Mouse (Mus musculus) bone marrow macrophage, adult 2 months (primary cell): ENCODE data around the gene Cldn34b2.

ENCODE experiments used
- CTCF ChIP-seq: IDR thresholded peaks from 2 replicates; pipeline ENCODE4 v1.5.1; 2012; ENCODE audit warnings: low read depth, mild to moderate bottlenecking, low read length, moderate library complexity
- POLR2A ChIP-seq: IDR thresholded peaks from 2 replicates; pipeline ENCODE4 v1.6.1; 2012; ENCODE audit warnings: mild to moderate bottlenecking, low read depth, low read length, borderline replicate concordance

DNA sequence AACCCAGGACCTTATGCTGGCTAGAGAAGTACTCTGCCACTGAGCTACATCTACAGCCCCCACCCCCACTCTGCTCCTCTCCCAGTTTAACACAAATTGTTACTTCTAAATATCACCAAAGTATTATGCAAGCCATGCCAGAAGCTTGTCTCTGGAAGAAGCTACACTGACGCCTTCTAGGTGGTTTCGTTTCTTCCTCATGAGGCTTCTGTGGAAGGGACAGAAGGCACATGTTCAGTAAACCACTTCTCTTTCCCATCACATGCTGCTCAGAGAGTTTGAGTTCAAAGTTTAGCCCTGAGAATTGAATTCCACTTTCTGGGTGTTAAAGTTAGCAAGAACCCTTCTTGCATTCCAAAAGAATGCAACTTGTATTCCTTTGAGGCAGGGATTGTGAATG is 49.0 kb upstream of the Cldn34b2 start:
- TF ChIP-seq CTCF (no peak), POLR2A (no peak)
